Comparison of ENCODE assay signal across 1 mouse cellular context in the genomic region with DNA sequence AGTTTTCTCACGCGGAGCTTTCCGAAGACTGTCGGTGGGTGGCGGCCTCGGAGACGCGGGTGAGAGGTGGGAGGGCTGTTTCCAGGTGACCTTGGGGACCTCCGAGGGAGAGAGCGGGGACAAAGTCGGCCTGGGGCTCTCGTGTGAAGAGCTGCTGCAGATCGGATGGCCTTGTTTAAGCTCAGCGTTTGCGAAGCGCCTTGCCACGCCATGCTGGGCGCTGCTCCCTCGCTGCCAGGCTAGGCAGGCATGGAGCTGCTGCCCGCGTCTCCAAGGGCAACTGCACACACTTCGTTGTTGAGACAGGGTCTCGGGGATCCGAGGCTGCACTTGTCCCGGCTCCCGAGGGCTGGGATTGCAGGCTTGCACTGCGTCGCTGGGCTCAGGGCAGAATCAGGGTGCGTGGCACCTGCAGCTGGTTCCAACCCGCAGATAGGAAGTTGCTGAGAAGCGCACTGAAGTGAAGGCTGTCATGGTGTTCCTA.
TF ChIP-seq lines count a peak whose summit lies in the region.

Mrpl47 (minus strand) TSS at position 434 of the 484 bp plus-strand sequence.

TF ChIP-seq in MEL, 35 proteins besides CTCF, POLR2A, EP300 and RAD21 (continued from another document):
- no peak for TF ChIP-seq RCOR1 (IDR thresholded peaks at IDR 0.05; ENCODE audit: low read depth, low read length)
